Mouse (Mus musculus): ENCODE results near the gene Gm2001. TPM values are rescaled to one million over a fixed set of nuclear protein-coding genes. Genes with fewer than 3 reads are reported as not detected.

Gene Gm2001
- polyA plus RNA-seq, 1 experiment from 2014 or later = not detected

Other genes with a start within 250 kb of the Gm2001 start
- not detected in 2 replicates for gene Oog1, start 239.7 kb downstream of the Gm2001 start, polyA plus RNA-seq (2015; fragmentation: Nextera tagmentation; extraction: Ambion mirVana)
- not detected in 2 replicates for gene Gm4027, start 223.5 kb downstream of the Gm2001 start, polyA plus RNA-seq (2015; fragmentation: Nextera tagmentation; extraction: Ambion mirVana)
- gene Gm16381, start 197.7 kb downstream of the Gm2001 start, polyA plus RNA-seq (2015; fragmentation: Nextera tagmentation; extraction: Ambion mirVana) = not detected in 2 replicates
- gene Gm21319, start 66.6 kb downstream of the Gm2001 start, polyA plus RNA-seq (2015; fragmentation: Nextera tagmentation; extraction: Ambion mirVana) = not detected in 2 replicates
- gene Gm21936, start 46.8 kb downstream of the Gm2001 start, polyA plus RNA-seq (2015; fragmentation: Nextera tagmentation; extraction: Ambion mirVana) = not detected in 2 replicates
- gene BB287469, start 25.8 kb downstream of the Gm2001 start, polyA plus RNA-seq (2015; fragmentation: Nextera tagmentation; extraction: Ambion mirVana) = not detected in 2 replicates
- gene Gm2016, start 31.7 kb upstream of the Gm2001 start, polyA plus RNA-seq (2015; fragmentation: Nextera tagmentation; extraction: Ambion mirVana) = not detected in 2 replicates
- gene Gm2022, start 53.0 kb upstream of the Gm2001 start, polyA plus RNA-seq (2015; fragmentation: Nextera tagmentation; extraction: Ambion mirVana) = not detected in 2 replicates
- not detected in 2 replicates for gene Gm2035, start 77.5 kb upstream of the Gm2001 start, polyA plus RNA-seq (2015; fragmentation: Nextera tagmentation; extraction: Ambion mirVana)
- gene Gm2042, start 111.7 kb upstream of the Gm2001 start, polyA plus RNA-seq (2015; fragmentation: Nextera tagmentation; extraction: Ambion mirVana) = not detected in 2 replicates
- gene Gm2075, start 169.5 kb upstream of the Gm2001 start, polyA plus RNA-seq (2015; fragmentation: Nextera tagmentation; extraction: Ambion mirVana) = not detected in 2 replicates
- not detected in 2 replicates for gene Gm6803, start 176.4 kb upstream of the Gm2001 start, polyA plus RNA-seq (2015; fragmentation: Nextera tagmentation; extraction: Ambion mirVana)
- gene Gm2056, start 184.7 kb upstream of the Gm2001 start, polyA plus RNA-seq (2015; fragmentation: Nextera tagmentation; extraction: Ambion mirVana) = not detected in 2 replicates
- not detected in 2 replicates for gene Gm16368, start 241.4 kb upstream of the Gm2001 start, polyA plus RNA-seq (2015; fragmentation: Nextera tagmentation; extraction: Ambion mirVana)

Measured in forebrain, embryonic 15.5 days (tissue).